Mouse (Mus musculus): Measurements from ENCODE around the gene Cyth2.

GRCm38 (mm10) chr7:45787642-45788041 lies 26.7 kb downstream of the Cyth2 start:
- TF ChIP-seq CTCF (conservative IDR thresholded peaks at IDR 0.05 in 1 of 2, IDR thresholded peaks at IDR 0.05 in 1 of 2; ENCODE audit: low read depth in 2 of 2, low read length in 2 of 2) (no peak), EP300 (IDR thresholded peaks at IDR 0.05; ENCODE audit: low read length) (no peak), POLR2A (IDR thresholded peaks at IDR 0.05; ENCODE audit: low read depth, low read length) (no peak), PAX5 (IDR thresholded peaks at IDR 0.05; ENCODE audit: low read length) (no peak), MXI1 (IDR thresholded peaks at IDR 0.05; ENCODE audit: low read depth, low read length) (no peak), GABPA (IDR thresholded peaks at IDR 0.05; ENCODE audit: insufficient replicate concordance, low read depth, low read length) (no peak), MAFK (IDR thresholded peaks at IDR 0.05; ENCODE audit: insufficient replicate concordance, low read length) (no peak), MEF2A (IDR thresholded peaks at IDR 0.05; ENCODE audit: borderline replicate concordance, low read depth, low read length) (no peak), ELF1 (IDR thresholded peaks at IDR 0.05; ENCODE audit: low read depth, low read length) (no peak), ZC3H11A (IDR thresholded peaks at IDR 0.05; ENCODE audit: low read depth, low read length) (no peak), USF2 (conservative IDR thresholded peaks at IDR 0.05; ENCODE audit: low read depth, low read length) (no peak)

Measured in CH12.LX (cell line).